Mouse (Mus musculus): ENCODE measurements around the gene Pip5k1b.

DNA sequence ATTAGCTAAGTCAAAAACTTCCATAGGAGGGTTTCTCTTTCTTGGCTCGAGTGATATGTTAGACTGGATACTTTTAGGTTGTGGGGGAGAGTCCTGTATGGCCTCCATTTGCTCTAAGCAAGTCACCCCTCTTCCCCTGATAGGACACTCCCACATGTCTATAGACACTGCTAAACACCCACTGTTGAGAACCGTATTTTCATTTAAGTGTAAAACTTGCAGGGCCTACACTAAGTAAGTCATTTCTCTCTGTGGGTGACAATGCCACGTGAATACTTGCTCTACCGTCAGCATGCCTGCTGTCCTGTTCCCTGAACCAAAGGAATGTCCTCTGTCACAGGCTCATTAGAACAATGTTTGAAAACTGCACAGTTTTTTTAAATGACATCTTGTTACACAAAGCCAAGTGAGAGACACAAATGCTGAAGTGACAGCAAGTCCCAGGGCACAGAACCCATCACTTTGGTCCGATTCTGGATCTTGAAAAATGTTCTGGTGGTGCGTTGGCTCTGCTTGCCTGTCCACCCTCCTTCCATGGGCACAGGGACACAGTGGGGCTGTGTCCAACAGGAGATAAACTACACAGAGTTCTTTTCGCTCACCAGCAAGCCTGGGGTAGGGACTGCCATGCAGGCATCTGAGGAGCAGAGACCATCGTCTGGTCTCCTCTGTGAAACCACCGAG, 138.6 kb downstream of the Pip5k1b start:
- no peak for TF ChIP-seq CTCF (IDR thresholded peaks at IDR 0.05; ENCODE audit: control insufficient read depth, insufficient read depth, low read length)
- no peak for TF ChIP-seq POLR2A (IDR thresholded peaks at IDR 0.05; ENCODE audit: borderline replicate concordance, control insufficient read depth, low read depth, low read length)

Data from bone marrow, adult 2 months (tissue).